Mouse (Mus musculus) cerebellum, adult 2 months (tissue): Measurements from ENCODE around the gene Stxbp6.

Source experiments
- CTCF ChIP-seq: fragments of 200-500 bp; IDR thresholded peaks from 2 replicates; pipeline ENCODE4 v1.5.1; 2011; ENCODE audit warnings: low read depth, mild to moderate bottlenecking, control low read depth, low read length, moderate library complexity, borderline replicate concordance; ENCODE audit not compliant: insufficient read depth
- POLR2A ChIP-seq: fragments of 200-500 bp; IDR thresholded peaks from 2 replicates; pipeline ENCODE4 v1.6.1; 2011; ENCODE audit warnings: low read length, control low read depth, borderline replicate concordance; ENCODE audit not compliant: insufficient read depth

DNA sequence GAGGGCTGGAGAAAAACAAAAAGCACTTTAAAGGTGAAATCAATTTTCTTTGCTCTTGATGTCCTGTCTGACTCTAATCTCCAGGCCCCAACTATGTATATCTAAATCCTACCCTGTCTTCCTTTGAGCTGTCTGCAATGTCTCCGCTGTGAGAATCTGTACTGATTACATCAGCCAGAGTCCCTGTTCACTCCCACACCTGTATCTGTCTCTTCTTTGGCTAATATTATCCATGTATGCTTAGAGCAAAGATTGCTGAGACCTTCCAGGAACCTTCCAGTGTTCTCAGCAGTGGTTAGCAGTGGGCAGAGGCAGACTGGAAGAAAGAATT, 8.6 kb upstream of the Stxbp6 start:
- TF ChIP-seq CTCF (no peak), POLR2A (no peak)
